Mouse (Mus musculus): Measurements from ENCODE around the gene Efna5.
A peak's percentile ranks its signal among the peaks of the same experiment; 100 is the strongest.

The Efna5 gene

DNA sequence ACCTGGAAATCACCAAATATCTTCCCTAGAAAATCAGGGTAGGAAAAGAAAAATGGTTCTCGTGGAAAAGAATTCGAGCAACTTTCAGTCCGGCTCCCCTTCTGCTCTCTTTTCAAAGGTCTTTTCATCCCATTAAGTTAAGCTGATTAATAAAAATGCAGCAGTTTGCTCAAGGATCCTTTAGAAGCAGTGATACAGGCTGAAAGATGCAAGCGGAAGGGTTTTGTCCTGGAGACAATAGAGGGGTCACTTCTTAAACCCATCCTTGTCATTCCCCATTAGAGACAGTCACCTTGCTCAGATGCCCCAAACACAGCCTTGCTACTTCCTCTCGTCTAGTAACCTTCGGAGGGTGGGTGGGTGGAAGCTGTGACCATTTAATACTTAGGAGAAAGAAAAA is 27.4 kb downstream of the Efna5 start:
- DNase-seq = no peak

DNA sequence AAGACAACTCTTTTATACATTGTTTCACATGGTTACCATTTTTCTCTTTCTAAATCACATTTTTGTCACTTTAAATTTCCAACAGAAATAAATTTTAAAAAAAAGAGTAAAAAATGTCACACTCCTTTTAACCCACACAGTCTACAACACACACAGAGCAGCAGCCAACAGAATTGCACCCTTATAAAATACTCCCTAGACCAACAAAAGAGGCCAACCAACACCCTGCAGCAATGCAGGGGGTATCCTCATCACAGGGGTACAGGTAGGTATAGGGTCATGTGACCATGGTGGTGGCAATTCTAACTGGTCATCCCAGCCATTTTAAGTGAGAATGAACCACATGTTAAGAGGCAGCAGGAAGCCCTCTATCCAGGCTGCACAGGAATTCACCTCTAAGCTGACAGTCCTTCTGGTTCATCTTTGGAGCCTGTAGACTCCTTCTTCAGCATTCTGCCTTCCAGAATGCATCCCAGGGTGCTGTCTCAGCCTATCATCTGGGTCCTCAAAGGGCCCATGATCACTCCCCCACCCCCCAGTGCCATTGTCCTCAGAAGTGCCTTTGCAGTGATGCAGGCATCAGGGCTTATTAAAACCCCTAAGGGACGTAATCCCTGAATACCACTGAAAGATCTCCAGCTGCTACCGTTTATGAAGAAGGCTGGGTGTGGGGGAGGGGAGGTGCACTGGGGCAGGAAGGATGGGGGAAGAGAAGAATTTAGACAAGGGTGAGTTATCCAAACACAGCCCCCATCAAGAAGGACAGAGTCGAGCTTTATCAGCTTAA is 28.1 kb downstream of the Efna5 start:
- DNase-seq = peak in 1 of 2 experiments; percentile 7

DNA sequence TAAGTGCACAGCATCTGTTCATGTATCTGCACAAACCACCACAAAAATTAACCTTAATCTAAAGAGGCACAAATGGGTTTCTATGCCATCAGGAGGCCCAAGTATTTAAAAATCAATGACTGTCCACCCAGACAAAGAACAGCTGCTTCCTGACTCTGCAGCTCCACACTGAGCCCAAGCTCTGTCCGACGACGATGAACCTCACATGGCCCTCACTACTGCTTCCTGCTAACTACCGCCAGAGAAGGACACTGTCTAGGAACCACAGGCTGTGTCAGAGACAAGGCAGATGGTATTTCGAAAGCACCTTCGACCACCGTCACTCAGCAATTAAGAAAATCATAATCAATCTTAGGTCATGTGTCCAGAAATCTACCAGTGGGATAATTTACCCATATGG is 29.8 kb downstream of the Efna5 start:
- DNase-seq = no peak

DNA sequence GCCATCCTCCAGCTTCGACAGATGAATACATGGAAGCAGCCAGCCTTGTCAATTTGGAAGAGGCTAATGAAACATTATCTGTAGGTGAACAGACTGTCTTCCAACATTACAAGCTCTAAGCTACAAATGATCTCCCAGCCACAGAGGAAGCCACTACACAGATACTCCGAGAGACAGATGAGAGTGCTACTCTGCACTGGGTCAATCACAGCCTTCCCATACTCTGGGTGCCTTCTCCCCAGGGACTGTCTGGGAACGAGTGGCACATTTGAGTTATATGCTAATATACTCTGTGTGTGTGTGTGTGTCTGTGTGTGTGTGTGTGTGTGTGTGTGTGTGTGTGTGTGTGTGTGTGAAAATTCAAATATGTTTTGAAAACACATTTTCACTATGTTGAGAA is 30.5 kb downstream of the Efna5 start:
- no peak for DNase-seq

DNA sequence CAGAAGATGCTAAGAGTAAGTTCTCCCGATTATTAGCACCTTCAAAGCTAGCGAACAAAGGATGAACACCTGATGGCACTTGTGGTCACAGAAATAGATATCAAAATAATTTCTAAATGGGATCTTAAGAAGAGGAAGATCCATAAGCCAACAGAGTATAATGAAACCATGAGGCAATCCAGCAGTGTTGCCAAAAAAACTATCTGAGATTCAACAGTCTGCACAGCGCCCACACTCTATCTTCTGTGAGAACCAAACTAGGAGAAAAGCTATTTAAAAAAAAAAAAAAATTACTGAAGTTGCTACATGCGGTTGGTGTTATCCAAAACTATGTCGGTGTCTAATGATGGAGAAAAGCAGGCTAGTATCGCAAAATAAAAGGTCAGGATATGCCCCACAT is 31.4 kb downstream of the Efna5 start:
- no peak for DNase-seq

DNA sequence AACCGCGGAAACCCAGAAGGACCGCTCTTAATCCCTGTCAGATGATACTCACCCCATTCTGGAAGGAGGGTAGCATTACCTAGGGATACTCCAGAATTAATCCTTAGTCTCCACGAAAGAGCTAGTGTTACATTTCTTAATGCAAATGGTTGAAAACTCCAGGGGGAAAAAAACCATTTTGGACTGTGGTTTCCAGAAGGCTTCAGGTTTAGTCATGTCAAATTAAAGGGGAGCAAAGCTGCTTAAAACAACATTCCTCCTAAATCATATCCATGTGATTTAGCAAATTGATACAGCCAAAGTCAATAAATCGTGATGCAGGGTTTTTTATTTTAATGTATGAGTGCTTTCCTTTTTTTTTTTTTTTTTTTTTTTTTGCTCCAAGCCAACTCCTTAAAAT is 35.5 kb downstream of the Efna5 start:
- DNase-seq = no peak

DNA sequence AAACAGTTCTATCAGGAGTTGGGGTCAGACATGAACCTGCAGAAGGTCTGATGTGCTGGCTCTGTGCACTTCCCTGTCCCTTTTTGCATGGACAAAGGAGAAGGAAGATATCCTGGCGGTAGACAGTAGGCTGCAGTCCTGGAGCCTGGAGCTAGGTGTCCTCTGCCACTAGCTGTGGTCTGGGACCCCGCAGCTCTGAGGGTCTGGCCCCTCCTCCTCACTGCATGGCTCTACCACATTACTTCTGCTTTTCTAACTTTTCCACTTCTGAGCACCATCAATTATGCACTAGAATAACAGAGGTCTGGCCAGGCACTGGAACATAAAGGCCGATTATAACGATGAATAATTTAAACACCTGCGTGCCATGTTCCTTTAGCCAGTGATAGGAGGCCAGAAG is 36.8 kb downstream of the Efna5 start:
- no peak for DNase-seq

DNA sequence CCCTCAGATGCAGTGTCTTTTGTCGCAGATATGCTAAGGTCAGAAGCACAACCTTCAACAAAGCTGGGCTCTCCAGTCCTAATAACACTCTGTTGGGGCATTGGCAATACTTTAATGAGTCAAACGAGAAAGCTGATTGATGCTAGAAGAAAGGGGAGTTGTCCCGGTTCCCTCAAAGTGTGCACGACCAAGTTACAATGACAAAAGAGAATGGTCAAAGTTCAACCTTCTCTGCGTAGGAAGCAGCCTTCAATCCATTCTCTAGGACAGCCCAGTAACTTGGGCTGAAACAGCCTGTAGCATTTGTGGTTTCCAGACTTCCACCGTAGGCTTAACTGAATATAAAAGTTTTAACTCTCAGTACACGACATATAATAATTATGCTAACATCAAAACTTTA is 43.8 kb downstream of the Efna5 start:
- no peak for DNase-seq

DNA sequence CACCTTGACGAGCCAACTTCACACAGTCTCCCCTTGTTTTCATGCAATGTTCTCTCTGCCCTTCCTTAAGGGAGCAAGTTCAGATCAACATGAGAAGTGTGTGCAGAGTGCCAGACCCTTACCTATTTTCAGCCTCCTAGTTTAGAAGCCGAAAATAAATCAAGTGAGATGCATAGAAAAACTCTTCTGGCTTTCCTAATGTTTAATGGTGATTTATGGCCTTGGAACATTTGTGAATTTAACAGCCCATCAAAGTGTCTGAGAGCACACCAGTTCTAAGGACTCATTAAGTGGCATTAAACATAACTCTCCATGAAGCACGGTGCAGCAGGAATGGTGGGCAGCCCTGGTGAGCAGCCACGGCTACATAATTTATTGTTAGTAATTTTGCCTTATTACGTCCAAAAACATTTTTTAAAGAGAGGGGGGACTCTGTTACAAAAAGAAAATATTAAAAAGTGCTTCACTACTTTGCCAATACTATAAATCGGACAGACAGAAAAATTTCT is 44.5 kb downstream of the Efna5 start:
- DNase-seq = no peak

DNA sequence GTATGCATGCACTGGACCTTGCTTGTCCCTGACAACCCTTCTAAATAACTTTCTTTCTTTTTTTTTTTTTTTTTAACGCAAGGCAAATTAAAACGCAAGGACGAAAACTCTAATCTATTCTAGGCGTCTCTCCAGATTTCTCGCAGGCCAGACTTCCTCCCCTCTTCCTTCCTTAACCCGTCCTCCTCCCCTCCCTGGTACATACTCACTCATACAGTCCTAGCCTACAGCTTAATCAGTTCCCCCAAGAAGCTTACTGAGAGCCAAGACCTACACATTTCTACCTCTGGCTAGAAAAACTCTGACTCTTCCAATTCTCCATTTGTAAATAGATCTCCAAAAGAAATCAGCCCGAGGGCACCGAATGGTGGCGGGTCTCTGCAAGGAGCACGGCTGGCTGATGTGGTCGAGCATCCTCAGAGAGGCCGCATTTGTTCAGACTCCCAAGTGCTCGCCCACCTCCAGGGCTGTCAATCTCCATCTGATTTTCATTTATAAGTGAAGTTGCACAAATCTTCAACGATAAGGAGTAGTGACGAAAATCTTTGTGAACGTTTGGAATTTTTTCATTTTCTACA is 48.5 kb downstream of the Efna5 start:
- no peak for DNase-seq

DNA sequence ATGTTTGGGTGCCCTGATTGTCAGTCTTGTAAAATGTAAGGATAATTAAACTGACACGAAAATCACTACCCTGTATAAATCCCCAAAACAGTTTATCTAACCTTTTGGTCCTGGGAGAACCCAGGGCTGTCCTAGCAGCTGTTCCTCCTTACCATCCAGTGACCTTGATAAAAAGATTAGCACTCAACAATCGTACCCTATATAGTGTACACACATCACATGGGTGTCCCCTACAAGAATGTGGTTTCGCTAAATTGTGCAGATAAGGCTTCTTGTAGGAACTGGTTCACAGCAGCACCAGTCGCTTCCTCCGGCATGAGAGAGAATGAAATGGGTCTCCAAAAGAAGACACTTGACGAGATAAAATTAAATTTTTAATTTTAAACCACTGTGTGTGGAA is 53.6 kb downstream of the Efna5 start:
- DNase-seq = no peak

DNA sequence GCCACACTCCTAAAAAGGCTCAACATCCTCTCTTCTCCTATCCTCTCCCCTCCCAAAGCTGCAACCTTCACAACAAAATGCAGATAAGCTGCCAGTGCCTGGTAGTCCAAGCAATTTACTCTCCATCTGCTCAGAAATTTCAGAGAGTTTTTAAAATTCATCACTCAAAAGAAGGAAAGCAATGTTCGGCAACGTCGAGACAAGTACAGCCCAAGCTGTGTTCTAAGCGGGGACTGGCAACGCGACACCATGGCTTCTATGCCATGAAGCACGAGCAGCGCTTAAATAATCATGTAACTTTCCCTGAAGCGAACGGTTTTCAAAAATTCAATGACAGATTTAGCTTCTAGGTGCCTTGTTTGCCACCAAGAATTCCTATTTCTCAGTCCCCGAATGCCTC is 59.9 kb downstream of the Efna5 start:
- no peak for DNase-seq

DNA sequence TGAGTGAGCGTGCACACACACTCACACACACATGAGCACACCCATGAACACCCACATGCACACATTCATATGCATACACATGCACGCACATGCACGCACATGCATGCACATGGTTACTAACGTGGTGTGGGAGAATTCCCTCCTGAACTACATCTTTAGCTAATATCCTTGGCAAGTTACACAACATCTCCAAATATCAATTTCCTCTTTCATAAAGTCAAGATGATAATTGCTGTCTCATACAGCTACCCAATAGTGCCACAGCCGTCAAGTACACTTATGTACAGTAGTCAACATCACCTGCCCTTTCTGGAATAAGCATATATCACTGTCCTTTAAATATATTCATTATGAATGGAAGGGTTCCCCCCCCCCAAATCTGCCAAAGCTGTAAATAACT is 61.2 kb downstream of the Efna5 start:
- DNase-seq = no peak

DNA sequence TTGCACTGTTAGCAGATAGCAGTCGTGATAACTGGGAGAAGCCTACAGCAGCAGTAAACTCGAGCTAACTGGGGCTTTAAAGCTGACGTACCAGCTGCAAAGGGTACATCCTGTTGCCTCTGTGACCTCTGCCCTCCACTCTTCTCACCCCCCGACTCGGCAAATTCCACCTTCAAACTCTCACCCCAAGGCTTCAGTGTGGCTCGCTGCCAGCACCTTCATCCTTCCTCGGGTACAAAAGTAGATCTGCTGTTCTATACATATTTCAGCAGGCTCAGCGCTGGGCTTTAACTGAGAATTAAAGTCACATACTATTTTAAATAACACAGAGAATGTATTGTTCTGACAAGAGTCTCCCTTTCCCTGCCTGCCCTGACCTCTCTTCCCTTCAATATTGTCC is 62.3 kb downstream of the Efna5 start:
- DNase-seq = peak in 1 of 2 experiments; percentile 16

DNA sequence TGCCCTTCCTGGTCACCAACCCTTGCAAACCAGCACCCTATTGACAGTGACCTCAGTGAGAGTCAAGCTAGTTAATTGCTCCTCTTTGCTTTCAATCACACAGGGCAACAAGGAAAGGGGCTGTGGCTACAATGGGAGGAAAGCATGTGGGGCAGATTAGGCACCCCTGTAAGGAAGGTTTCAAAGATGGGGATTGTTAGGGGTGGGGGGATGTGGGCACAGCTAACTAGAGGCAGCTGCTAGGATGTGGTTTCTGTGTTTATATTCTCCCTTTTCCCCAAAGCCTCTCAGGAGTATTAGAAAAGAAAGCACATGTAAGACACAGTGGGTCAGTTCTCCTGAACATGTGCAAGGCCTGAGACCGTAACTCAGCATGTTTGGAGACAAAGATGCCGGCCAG is 62.8 kb downstream of the Efna5 start:
- DNase-seq = no peak

DNA sequence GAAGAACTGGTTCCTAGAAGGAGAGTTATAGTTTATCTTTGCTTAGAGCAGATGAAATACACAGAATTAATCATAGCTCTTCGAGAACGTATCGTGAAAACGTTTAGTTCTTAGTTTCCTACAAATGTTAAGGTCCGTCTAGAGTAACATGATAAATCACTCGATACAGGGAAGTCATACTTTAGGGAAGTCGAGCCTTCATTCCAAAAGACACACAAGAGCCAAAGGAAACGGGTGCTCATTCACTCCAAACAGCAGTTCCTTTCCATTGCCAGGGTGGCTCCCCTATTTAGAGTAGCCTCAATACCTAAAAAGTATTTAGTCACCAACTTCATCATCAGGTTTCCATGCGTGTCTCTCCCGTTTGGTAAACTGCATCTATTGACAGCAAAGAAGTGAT is 64.2 kb downstream of the Efna5 start:
- no peak for DNase-seq

DNA sequence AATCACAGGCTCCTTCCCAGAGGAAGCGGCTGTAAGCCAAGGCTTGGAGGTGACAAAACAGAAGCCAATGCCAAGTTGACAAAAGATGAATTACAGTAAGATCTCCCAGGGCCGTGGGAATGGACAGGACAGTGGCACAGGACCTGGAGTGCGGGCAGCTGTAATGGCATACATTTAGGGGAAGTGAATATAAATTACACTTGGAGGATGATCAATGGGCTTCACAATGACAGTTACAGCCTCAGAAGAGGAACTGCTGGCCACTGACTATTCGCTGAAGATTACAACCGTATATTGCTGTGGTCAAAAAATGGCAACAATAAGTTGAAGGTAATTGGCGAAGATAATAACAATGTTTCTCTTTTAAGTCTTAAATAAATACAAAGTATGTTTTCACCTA is 67.7 kb downstream of the Efna5 start:
- no peak for DNase-seq

DNA sequence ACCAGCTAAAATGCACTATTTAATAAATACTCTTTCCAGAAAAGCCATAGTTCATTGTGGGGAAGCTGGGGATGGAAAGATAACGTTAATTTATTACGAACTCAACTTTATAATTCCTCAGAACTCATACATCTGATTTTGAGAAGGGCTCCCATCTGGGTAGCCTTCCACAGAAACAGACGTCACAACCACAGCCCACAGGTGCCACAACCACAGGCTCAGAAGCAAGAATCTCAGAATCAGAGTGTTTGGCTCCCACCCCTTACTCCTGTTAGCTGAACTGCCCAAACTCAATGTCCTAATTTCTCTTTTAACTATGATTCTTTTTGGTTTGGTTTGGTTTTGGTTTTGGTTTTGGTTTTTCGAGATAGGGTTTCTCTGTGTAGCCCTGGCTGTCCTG is 73.2 kb downstream of the Efna5 start:
- no peak for DNase-seq

DNA sequence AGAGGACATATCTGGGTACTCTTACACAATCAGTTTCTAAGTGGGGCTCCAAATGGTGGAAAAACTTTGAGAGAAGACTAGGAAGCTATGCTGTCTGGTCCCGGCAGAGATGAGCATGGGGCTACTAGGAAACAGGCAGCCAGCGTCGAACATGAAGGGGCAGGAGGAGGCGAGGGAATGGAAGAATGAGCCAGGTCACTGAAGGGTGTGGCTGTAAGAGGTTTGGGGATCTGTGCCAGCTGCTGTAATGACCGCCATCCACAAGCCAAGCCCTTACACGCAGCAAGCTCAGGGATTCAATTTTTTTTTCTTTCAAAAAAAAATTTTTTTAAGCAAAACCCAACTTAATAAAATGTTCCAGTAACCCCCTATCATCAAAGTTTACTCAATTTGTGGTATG is 74.5 kb downstream of the Efna5 start:
- DNase-seq = no peak

DNA sequence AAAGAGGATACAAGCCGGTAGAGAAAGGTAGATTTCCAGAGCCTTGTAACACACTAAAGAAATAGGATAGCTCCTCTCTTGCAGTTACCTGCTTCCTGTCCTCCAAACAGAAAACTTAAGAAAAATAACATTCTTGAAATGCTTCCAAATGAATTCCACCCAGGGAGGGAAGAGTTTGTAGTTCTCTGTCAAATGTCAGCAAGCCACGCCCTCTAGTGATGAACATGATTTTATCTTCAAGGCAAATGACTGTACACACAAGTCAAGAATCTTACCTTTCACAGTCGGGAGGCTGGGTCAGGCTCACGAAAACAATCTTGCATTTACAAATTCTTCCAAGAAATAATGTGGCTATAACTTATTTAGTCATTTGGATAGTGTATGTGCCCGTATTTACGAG is 78.4 kb downstream of the Efna5 start:
- no peak for DNase-seq

DNA sequence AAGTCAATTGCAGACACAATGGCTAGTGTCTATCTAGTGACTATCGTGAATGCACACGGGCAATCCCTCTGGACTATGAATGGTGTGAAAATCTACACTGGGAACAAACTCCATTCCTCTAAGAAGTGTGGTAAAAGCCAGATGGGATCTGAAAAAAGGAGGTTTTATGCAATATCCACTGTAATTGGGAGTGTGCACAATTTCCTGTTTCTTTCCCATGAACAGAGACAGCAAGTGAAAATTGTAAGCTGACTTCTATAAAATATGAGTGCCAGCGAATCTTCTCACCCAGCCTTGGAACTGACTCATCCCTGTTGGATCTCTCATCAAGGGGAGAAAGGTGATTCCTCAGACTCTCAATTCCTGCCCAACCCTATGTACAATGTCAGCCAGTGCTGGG is 83.8 kb downstream of the Efna5 start:
- no peak for DNase-seq

DNA sequence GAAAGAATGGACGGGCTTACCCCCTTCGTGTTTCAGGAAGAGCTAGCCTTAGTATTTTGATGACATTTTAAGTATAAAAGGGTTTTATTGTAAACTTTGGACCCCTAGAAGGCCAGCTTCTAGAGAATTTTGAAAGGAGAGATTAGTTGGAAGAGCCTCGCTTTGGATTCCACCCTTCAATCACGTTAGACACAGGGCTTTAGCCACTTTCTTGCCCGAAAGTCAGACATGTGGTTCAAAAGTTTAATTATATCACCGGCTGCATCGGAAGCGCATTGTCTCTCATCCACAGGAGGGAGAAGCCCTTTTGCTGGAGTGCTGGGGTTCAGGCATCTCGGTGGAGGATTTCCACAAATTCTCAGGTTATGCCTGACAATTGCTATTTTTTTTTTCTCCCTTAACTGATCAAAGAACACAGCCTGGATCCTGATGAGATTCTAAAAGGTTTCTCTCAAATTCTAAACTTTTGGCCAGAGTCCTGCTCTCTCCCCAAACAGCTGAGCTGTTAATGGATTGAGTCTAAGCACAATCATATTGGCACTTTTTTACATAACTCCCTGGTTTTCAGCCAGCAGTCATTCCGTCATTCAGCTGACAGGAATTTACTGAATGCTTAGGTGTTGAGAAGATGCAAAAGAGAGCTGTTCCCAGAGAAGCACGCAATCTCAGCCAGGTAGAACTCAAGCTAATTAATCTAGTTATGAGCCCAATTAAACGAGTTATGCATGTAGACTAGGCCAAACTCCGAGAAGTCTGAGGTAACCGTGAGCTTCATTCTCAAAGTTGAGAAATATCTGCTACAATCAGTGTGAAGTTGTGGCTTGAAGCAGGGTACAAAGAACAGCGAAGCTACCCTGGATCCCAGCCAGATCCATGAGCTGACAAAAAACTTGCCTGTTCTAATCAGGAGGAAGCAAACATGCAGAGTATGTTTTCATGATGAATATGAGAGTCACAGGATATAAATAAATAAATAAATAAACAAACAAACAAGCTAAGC is 91.5 kb downstream of the Efna5 start:
- DNase-seq = peak in 1 of 2 experiments; percentile 9

DNA sequence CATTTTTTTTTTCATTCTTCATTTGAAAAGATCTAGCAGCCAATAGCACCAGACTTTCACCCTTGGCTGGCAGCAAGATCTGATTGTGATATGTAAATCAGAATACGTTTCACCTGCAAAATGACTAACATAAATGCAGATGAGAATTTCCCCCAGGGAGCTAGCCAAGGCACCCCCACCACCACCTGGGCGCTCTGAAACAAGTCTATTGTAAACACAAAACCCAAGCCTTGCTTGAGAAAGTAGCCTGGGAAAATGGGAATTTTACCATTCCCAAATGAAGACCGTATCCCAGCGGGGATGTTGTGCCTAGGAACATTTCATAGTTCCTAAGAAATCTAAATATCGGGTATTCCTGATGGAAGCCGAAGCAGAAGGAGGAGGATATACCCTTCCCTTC is 92.3 kb downstream of the Efna5 start:
- DNase-seq = no peak

DNA sequence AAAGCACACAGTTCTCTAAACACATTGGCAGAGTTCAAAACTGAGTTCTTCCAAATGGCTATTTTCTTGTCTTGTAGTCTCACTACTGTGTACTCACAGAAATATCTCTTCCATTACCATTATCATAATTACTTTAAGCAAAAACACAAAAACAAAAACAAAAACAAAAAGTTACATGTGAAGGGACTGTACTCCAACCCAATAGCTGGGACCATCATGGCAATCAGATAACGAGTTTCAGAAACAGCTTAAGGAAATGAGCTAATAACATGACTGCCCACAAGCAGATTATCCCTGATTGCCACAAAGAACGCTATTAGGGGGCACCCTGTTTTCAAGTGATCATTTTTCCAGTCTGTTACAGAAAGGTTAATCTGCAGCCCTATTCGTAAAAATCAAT is 93.3 kb downstream of the Efna5 start:
- DNase-seq = no peak
